Mouse (Mus musculus): ENCODE measurements around the gene Scn4a. TPM values are rescaled to one million over a fixed set of nuclear protein-coding genes. Genes with fewer than 3 reads are reported as not detected.

Gene Scn4a
- polyA plus RNA-seq, 1 experiment from 2014 or later = 0.03 TPM

DNA sequence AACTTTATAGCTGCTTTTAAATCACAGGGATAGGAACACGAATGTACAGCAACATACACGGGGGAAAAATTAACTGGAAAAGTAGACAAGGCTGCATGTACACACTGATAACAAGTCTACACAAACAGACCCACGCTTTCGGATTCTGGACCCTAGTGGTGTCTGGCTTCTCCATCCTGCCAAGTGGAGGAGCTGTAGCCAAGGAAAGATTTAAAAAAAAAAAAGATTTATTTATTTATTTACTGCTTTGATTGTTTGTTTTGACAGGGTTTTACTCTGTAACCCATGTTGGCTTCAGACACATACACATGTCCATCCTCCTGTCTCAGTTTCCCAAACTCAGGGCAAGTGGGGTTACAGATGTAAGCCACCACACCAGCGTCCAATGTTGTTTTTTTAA is 45.7 kb downstream of the Scn4a start:
- H3K4me1 ChIP-seq (replicated peaks) = no peaks in the 10 kb centered on the region
- no peaks in the 10 kb centered on the region for H3K27me3 ChIP-seq (replicated peaks)
- no peak overlapping the region for H3K4me2 ChIP-seq (replicated peaks)
- no peak overlapping the region for H3K4me3 ChIP-seq (replicated peaks)
- WGBS = 50% methylated on average over 5 of the region's 5 CpGs
- H3K9me3 ChIP-seq = no peaks in the 10 kb centered on the region
- no peaks in the 10 kb centered on the region for H3K36me3 ChIP-seq
- H3K27ac ChIP-seq = no peak overlapping the region
- no peak overlapping the region for H3K9ac ChIP-seq
- no peak for ATAC-seq

DNA sequence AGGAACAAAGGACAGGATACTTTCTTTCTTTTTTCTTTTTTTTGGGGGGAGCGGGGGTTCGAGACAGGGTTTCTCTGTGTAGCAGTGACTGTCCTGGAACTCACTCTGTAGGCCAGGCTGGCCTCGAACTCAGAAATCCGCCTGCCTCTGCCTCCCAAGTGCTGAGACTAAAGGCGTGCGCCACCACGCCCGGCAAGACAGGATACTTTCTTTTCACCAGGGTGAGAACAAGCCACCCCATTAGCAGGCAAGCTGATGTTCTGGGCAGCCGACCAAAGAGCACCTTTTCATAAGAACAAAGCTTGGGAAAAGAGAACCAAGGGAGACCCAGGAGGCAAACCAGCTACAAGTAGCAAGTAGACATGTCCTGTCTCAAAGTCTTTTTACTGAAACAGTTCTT is 46.3 kb downstream of the Scn4a start:
- no peak for ATAC-seq
- Histone ChIP-seq H3K27me3 (replicated peaks) (no peaks in the 10 kb centered on the region), H3K9me3 (no peaks in the 10 kb centered on the region), H3K4me3 (replicated peaks) (no peak overlapping the region), H3K4me1 (replicated peaks) (no peaks in the 10 kb centered on the region), H3K36me3 (no peaks in the 10 kb centered on the region), H3K9ac (no peak overlapping the region), H3K27ac (no peak overlapping the region), H3K4me2 (replicated peaks) (no peak overlapping the region)
- 86% methylated on average over 9 of the region's 9 CpGs for WGBS

DNA sequence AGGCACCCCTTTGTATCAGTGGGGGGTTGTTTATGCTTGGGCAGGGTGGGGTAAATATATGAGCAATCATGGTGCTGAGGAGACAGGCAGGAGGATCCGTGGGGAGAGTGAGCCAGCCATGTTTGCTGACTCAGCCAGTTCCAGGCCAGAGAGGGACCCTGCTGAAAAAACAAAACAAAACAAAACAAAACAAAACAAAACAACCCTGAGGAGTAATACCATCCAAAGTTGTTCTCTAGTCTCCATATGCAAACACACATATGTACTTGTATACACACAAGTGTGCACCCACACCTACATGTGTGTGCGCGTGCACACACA is 47.1 kb downstream of the Scn4a start:
- H3K9ac ChIP-seq = no peak overlapping the region
- no peaks in the 10 kb centered on the region for H3K27me3 ChIP-seq (replicated peaks)
- H3K27ac ChIP-seq = no peak overlapping the region
- no peaks in the 10 kb centered on the region for H3K9me3 ChIP-seq
- WGBS = 84% methylated on average over 3 of the region's 3 CpGs
- no peaks in the 10 kb centered on the region for H3K4me1 ChIP-seq (replicated peaks)
- no peak overlapping the region for H3K4me3 ChIP-seq (replicated peaks)
- no peaks in the 10 kb centered on the region for H3K36me3 ChIP-seq
- no peak overlapping the region for H3K4me2 ChIP-seq (replicated peaks)
- ATAC-seq = no peak

GRCm38 (mm10) chr11:106305348-106306064 is 47.6 kb downstream of the Scn4a start:
- Histone ChIP-seq H3K9ac (no peak overlapping the region), H3K36me3 (no peaks in the 10 kb centered on the region), H3K4me1 (replicated peaks) (no peaks in the 10 kb centered on the region), H3K9me3 (no peaks in the 10 kb centered on the region), H3K4me3 (replicated peaks) (no peak overlapping the region), H3K27me3 (replicated peaks) (no peaks in the 10 kb centered on the region), H3K27ac (no peak overlapping the region), H3K4me2 (replicated peaks) (no peak overlapping the region)
- ATAC-seq = no peak
- WGBS = 74% methylated on average over 10 of the region's 10 CpGs

DNA sequence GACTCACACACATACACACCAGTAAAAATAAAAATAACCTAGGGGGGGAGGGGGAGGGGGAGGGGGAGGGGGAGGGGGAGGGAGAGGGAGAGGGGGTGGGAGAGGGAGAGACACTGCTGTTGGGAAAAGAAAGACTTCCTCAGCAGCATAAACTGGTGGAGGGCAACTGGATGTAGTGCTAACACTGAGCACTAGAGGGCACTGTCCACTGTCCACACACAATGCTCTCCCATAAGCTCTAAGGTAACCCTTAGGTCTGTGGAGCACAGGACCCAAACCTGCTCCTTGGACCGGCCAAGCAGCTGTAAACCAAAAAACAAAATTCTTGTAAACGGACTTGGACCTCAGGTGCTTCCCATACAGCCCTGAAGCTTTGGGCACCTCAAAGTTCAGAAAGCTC is 50.5 kb downstream of the Scn4a start:
- Histone ChIP-seq H3K4me2 (replicated peaks) (no peak overlapping the region), H3K36me3 (no peaks in the 10 kb centered on the region), H3K4me1 (replicated peaks) (no peaks in the 10 kb centered on the region), H3K27ac (no peak overlapping the region), H3K9ac (no peak overlapping the region), H3K4me3 (replicated peaks) (no peak overlapping the region), H3K9me3 (no peaks in the 10 kb centered on the region), H3K27me3 (replicated peaks) (no peaks in the 10 kb centered on the region)
- 10% methylated on average over 2 of the region's 2 CpGs for WGBS
- 0 out of 2 replicates have a peak, but pooled peaks have one; percentile 34 for ATAC-seq

- Histone ChIP-seq H3K4me3 (replicated peaks) (no peak within 1 kb of the TSS), H3K27me3 (replicated peaks) (no peaks in the 10 kb centered on the region), H3K27ac (no peak within 1 kb of the TSS), H3K36me3 (no peaks in the 10 kb centered on the region), H3K4me2 (replicated peaks) (no peak within 1 kb of the TSS), H3K4me1 (replicated peaks) (no peaks in the 10 kb centered on the region), H3K9ac (no peak within 1 kb of the TSS), H3K9me3 (no peaks in the 10 kb centered on the region)
- ATAC-seq = no peak
- WGBS = 79% methylated on average over 9 of the region's 9 CpGs
Measured at GRCm38 (mm10) chr11:106301765-106302164, 51.3 kb downstream of the Scn4a start, which contains the start of gene Gh. Gene Gh, minus strand, starts transcription at chr11:106301865.

DNA sequence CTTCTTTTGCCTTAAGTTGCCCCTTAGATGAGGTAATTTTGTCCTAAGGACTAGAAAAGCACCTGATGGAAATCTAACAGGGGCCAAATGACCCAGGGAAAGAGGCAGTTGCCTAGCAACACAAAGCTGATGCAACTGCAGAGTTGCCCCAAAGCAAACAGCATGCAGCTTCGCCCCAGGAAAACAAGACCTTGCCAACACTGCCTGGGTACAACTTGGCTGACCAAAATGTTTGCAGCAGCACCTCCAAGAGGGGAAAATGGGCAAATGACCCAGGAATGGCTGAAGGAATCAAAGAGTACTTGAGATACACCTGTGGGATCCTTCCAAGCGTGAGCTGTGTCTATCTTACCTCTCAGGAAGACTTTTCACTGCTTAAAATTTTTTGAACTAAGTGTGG is 61.2 kb downstream of the Scn4a start:
- no peaks in the 10 kb centered on the region for H3K27me3 ChIP-seq (replicated peaks)
- WGBS = 84% methylated on average over 2 of the region's 2 CpGs

DNA sequence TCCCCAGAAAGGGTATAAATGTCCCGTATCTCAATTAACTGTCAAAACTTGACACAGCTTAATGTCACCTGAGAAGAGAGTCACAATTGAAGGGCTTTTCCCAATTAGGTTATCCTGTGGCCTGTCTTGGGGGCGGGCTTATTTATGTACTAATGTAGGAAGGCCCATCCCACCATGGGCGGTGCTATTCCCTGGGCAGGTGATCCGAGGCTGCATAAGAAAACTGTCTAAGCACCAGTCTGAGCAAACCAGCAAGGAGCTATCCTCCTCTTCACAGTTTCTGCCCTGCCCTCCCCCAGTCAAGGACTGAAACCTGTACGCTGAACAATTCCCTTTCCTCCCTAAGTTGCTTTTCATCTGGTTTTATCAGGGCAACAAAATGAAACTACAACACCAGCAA is 62.7 kb downstream of the Scn4a start:
- no peaks in the 10 kb centered on the region for H3K4me1 ChIP-seq (replicated peaks)
- H3K4me2 ChIP-seq (replicated peaks) = no peak overlapping the region
- no peak overlapping the region for H3K27ac ChIP-seq
- ATAC-seq = no peak
- 89% methylated on average over 5 of the region's 5 CpGs for WGBS
- no peaks in the 10 kb centered on the region for H3K36me3 ChIP-seq
- no peak overlapping the region for H3K9ac ChIP-seq
- no peaks in the 10 kb centered on the region for H3K27me3 ChIP-seq (replicated peaks)
- no peaks in the 10 kb centered on the region for H3K9me3 ChIP-seq
- no peak overlapping the region for H3K4me3 ChIP-seq (replicated peaks)

More for the DNA sequence above, 61.2 kb downstream of the Scn4a start:
- Histone ChIP-seq H3K9ac (no peak overlapping the region), H3K4me3 (replicated peaks) (no peak overlapping the region), H3K4me2 (replicated peaks) (no peak overlapping the region), H3K9me3 (no peaks in the 10 kb centered on the region), H3K36me3 (no peaks in the 10 kb centered on the region), H3K27ac (no peak overlapping the region), H3K4me1 (replicated peaks) (no peaks in the 10 kb centered on the region)
- no peak for ATAC-seq

DNA sequence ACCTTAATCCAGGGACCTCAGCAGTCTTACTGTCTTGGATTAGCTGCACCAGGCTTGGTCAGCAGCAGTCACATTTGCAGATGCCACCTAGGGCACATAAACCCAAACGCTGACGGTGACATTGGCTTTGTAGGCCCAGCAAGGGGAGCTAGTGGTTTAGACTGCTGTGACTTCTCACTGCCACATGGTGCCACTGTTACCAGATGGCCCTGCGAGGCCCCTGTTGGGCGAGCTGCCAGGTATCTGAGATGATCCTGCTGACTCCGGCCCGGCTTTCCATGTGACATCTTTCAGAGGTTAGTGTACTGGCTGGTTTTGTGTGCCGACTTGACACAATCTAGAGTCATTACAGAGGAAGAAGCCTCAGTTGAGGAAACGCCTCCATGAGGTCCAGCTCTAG is 63.7 kb downstream of the Scn4a start:
- H3K27me3 ChIP-seq (replicated peaks) = no peaks in the 10 kb centered on the region
- 48% methylated on average over 8 of the region's 8 CpGs for WGBS
- H3K4me2 ChIP-seq (replicated peaks) = no peak overlapping the region
- H3K4me3 ChIP-seq (replicated peaks) = no peak overlapping the region
- no peaks in the 10 kb centered on the region for H3K4me1 ChIP-seq (replicated peaks)
- H3K27ac ChIP-seq = no peak overlapping the region
- H3K9me3 ChIP-seq = no peaks in the 10 kb centered on the region
- H3K36me3 ChIP-seq = no peaks in the 10 kb centered on the region
- ATAC-seq = no peak
- no peak overlapping the region for H3K9ac ChIP-seq

GRCm38 (mm10) chr11:106286987-106287386 is 66.1 kb downstream of the Scn4a start:
- no peak overlapping the region for H3K27ac ChIP-seq
- H3K9ac ChIP-seq = no peak overlapping the region
- no peaks in the 10 kb centered on the region for H3K36me3 ChIP-seq
- 61% methylated on average over 11 of the region's 11 CpGs for WGBS
- ATAC-seq = no peak
- no peak overlapping the region for H3K4me2 ChIP-seq (replicated peaks)
- H3K27me3 ChIP-seq (replicated peaks) = no peaks in the 10 kb centered on the region
- no peaks in the 10 kb centered on the region for H3K9me3 ChIP-seq
- H3K4me3 ChIP-seq (replicated peaks) = no peak overlapping the region
- H3K4me1 ChIP-seq (replicated peaks) = no peaks in the 10 kb centered on the region

GRCm38 (mm10) chr11:106286206-106286605 is 66.9 kb downstream of the Scn4a start:
- no peaks in the 10 kb centered on the region for H3K4me1 ChIP-seq (replicated peaks)
- no peak for ATAC-seq
- H3K4me2 ChIP-seq (replicated peaks) = no peak overlapping the region
- H3K27me3 ChIP-seq (replicated peaks) = no peaks in the 10 kb centered on the region
- no peaks in the 10 kb centered on the region for H3K36me3 ChIP-seq
- no peak overlapping the region for H3K27ac ChIP-seq
- H3K9me3 ChIP-seq = no peaks in the 10 kb centered on the region
- H3K4me3 ChIP-seq (replicated peaks) = no peak overlapping the region
- 85% methylated on average over 7 of the region's 7 CpGs for WGBS
- H3K9ac ChIP-seq = no peak overlapping the region

DNA sequence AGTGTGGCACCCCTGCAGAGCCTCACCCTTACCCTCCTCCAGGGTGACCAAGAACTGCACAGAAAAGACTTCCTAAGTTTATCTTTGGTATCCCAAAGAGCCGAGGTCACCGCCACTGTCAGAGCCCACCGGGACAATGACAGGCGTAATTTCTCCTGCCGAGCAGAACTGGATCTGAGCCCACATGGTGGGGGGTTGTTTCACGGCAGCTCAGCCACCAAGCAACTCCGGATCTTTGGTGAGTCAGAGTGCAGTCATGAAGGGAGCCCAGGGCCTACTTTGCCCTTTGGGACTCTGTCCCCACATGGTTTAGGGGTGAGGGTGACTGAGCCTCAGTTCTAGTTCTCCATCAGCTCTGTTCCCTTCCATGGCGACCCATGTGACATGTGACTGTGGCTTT is 69.0 kb downstream of the Scn4a start:
- no peak overlapping the region for H3K27ac ChIP-seq
- H3K4me2 ChIP-seq (replicated peaks) = no peak overlapping the region
- no peak for ATAC-seq
- no peaks in the 10 kb centered on the region for H3K36me3 ChIP-seq
- no peaks in the 10 kb centered on the region for H3K4me1 ChIP-seq (replicated peaks)
- no peak overlapping the region for H3K4me3 ChIP-seq (replicated peaks)
- no peaks in the 10 kb centered on the region for H3K9me3 ChIP-seq
- 63% methylated on average over 8 of the region's 8 CpGs for WGBS
- no peaks in the 10 kb centered on the region for H3K27me3 ChIP-seq (replicated peaks)
- no peak overlapping the region for H3K9ac ChIP-seq

DNA sequence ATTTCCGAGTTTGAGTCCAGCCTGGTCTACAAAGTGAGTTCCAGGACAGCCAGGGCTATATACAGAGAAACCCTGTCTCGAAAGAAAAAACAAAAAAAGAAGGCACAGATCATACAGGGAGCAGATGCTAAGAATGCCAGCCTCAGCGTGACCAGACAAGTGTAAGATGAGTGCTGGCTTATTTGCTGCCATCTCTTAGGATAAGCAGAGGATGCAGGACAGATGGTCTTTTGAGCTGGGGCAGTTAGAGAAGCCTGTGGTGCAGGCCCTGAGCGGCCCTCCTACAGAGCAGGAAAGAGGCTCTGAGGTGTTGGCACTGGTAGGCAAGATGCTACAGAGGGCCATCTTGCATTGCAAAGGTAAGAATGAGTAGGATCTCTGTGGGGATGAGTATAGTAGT is 69.7 kb downstream of the Scn4a start:
- Histone ChIP-seq H3K4me1 (replicated peaks) (no peaks in the 10 kb centered on the region), H3K27me3 (replicated peaks) (no peaks in the 10 kb centered on the region), H3K36me3 (no peaks in the 10 kb centered on the region), H3K4me2 (replicated peaks) (no peak overlapping the region), H3K9me3 (no peaks in the 10 kb centered on the region), H3K4me3 (replicated peaks) (no peak overlapping the region), H3K27ac (no peak overlapping the region), H3K9ac (no peak overlapping the region)
- ATAC-seq = no peak
- WGBS = 81% methylated on average over 4 of the region's 4 CpGs

Measured in intestine, embryonic 15.5 days (tissue).